Comparison of ENCODE assay signal across 9 mouse cellular contexts in genomic region chr19:43879401-43880212, GRCm38 (mm10).
DNase-seq lines count a peak whose midpoint lies in the region; ATAC-seq lines count a peak whose summit lies in the region.
"Had no signal": no experiment of that assay in that cellular context is flagged by ENCODE, and none has a peak within 500 bp of the region (broad histone marks: within the 10 kb centered on the region; RNA-seq: fewer than 3 reads in every experiment).

No protein-coding gene starts in this region.

- H3K27me3 ChIP-seq in embryonic facial prominence, embryonic 14.5 days (replicated peaks; ENCODE audit: control insufficient read depth, insufficient read depth, low read length), result no peaks in the 10 kb centered on the region
- H3K27me3 ChIP-seq in heart, embryonic 11.5 days (ENCODE audit: control insufficient read depth, insufficient read depth, low read length), result no peaks in the 10 kb centered on the region
- H3K27me3 ChIP-seq in kidney, embryonic 16.5 days (ENCODE audit: insufficient read depth, low read length), result no peaks in the 10 kb centered on the region
- H3K27me3 ChIP-seq in liver, embryonic 13.5 days, result peaks cover 27% of the 10 kb centered on the region
- H3K27me3 ChIP-seq in neural tube, embryonic 12.5 days (replicated peaks), result no peaks in the 10 kb centered on the region
- H3K27me3 ChIP-seq: CH12.LX had no signal

- ATAC-seq in embryonic facial prominence, embryonic 14.5 days (ENCODE audit: low read depth), result peak; percentile 92
- ATAC-seq in heart, embryonic 11.5 days (replicated peaks; ENCODE audit: insufficient number of reproducible peaks, low FRiP score, low TSS enrichment), result peak; percentile 73
- peak; percentile 92 for ATAC-seq in kidney, embryonic 16.5 days (ENCODE audit: low FRiP score, low TSS enrichment)
- ATAC-seq in liver, embryonic 13.5 days (ENCODE audit: low read depth), result peak; percentile 50; the same call in 1 of the 2 replicates
- peak; percentile 84 for ATAC-seq in neural tube, embryonic 12.5 days (ENCODE audit: low FRiP score, low read depth)

- peak overlapping the region; percentile 92 for H3K27ac ChIP-seq in embryonic facial prominence, embryonic 14.5 days (replicated peaks; ENCODE audit: low read depth, low read length)
- H3K27ac ChIP-seq in heart, embryonic 11.5 days (ENCODE audit: low read depth, low read length), result peak overlapping the region; percentile 84
- peak overlapping the region; percentile 95 for H3K27ac ChIP-seq in kidney, embryonic 16.5 days (ENCODE audit: low read length)
- no peak overlapping the region for H3K27ac ChIP-seq in liver, embryonic 13.5 days
- H3K27ac ChIP-seq in neural tube, embryonic 12.5 days, result peak overlapping the region; percentile 66; the same call in 1 of the 2 replicates

- WGBS in embryonic facial prominence, embryonic 14.5 days, result 2% methylated on average over 31 of the region's 41 CpGs
- WGBS in heart, embryonic 11.5 days (ENCODE audit: insufficient replicate concordance), result 2% methylated on average over 41 of the region's 41 CpGs
- under 1% methylated on average over 41 of the region's 41 CpGs for WGBS in kidney, embryonic 16.5 days
- 2% methylated on average over 41 of the region's 41 CpGs for WGBS in liver, embryonic 13.5 days (ENCODE audit: insufficient replicate concordance)
- WGBS in neural tube, embryonic 12.5 days, result 1% methylated on average over 41 of the region's 41 CpGs

- peak overlapping the region; percentile 72 for H3K4me2 ChIP-seq in embryonic facial prominence, embryonic 14.5 days (ENCODE audit: low read depth, low read length)
- H3K4me2 ChIP-seq in heart, embryonic 11.5 days, result peak overlapping the region; percentile 78
- H3K4me2 ChIP-seq in kidney, embryonic 16.5 days (replicated peaks; ENCODE audit: low read depth, low read length), result peak overlapping the region; percentile 67
- peak overlapping the region; percentile 66 for H3K4me2 ChIP-seq in liver, embryonic 13.5 days
- H3K4me2 ChIP-seq in neural tube, embryonic 12.5 days (replicated peaks), result peak overlapping the region; percentile 80

- H3K9ac ChIP-seq in embryonic facial prominence, embryonic 14.5 days (ENCODE audit: low read depth, low read length), result peak overlapping the region; percentile 85
- H3K9ac ChIP-seq in heart, embryonic 11.5 days (ENCODE audit: low read depth, low read length), result peak overlapping the region; percentile 86
- peak overlapping the region; percentile 81 for H3K9ac ChIP-seq in kidney, embryonic 16.5 days (replicated peaks; ENCODE audit: low read length)
- peak overlapping the region; percentile 61 for H3K9ac ChIP-seq in liver, embryonic 13.5 days
- H3K9ac ChIP-seq in neural tube, embryonic 12.5 days, result peak overlapping the region; percentile 68

- peaks cover 26% of the 10 kb centered on the region for H3K4me1 ChIP-seq in embryonic facial prominence, embryonic 14.5 days (ENCODE audit: control insufficient read depth, insufficient read depth, low read length)
- H3K4me1 ChIP-seq in heart, embryonic 11.5 days (ENCODE audit: control insufficient read depth, insufficient read depth, low read length), result peaks cover 22% of the 10 kb centered on the region
- H3K4me1 ChIP-seq in kidney, embryonic 16.5 days (ENCODE audit: insufficient read depth, low read length), result peaks cover 41% of the 10 kb centered on the region
- peaks cover 15% of the 10 kb centered on the region for H3K4me1 ChIP-seq in liver, embryonic 13.5 days (replicated peaks)
- H3K4me1 ChIP-seq in neural tube, embryonic 12.5 days, result peaks cover 27% of the 10 kb centered on the region

- H3K36me3 ChIP-seq in embryonic facial prominence, embryonic 14.5 days (ENCODE audit: control insufficient read depth, insufficient read depth, low read length), result peaks cover 6% of the 10 kb centered on the region
- no peaks in the 10 kb centered on the region for H3K36me3 ChIP-seq in heart, embryonic 11.5 days (ENCODE audit: control insufficient read depth, insufficient read depth, low read length)
- H3K36me3 ChIP-seq in kidney, embryonic 16.5 days (ENCODE audit: insufficient read depth, low read length), result peaks cover 2% of the 10 kb centered on the region; the same call in 1 of the 2 replicates
- no peaks in the 10 kb centered on the region for H3K36me3 ChIP-seq in liver, embryonic 13.5 days
- H3K36me3 ChIP-seq in neural tube, embryonic 12.5 days, result peaks cover 4% of the 10 kb centered on the region

- 0 out of 2 replicates have a peak, but pooled peaks cover 4% of the 10 kb centered on the region for H3K9me3 ChIP-seq in embryonic facial prominence, embryonic 14.5 days (ENCODE audit: control insufficient read depth, low read length)
- no peaks in the 10 kb centered on the region for H3K9me3 ChIP-seq in heart, embryonic 11.5 days (replicated peaks; ENCODE audit: control insufficient read depth, low read length)
- H3K9me3 ChIP-seq in kidney, embryonic 16.5 days (ENCODE audit: low read length), result no peaks in the 10 kb centered on the region; the same call in 1 of the 2 replicates
- no peaks in the 10 kb centered on the region for H3K9me3 ChIP-seq in liver, embryonic 13.5 days (replicated peaks)
- H3K9me3 ChIP-seq in neural tube, embryonic 12.5 days, result no peaks in the 10 kb centered on the region

- DNase-seq in thymus, postnatal 4 days, result peak; percentile 30
- DNase-seq in thymus, postnatal 25 days, result no peak
- peak; percentile 92 for DNase-seq in embryonic facial prominence, embryonic 14.5 days (ENCODE audit: low spot score)
- no peak for DNase-seq in liver, embryonic 13.5 days
- peak; percentile 83 to 88 for DNase-seq in urinary bladder, postnatal 4 days (ENCODE audit: low spot score in 2 of 2)

- H3K4me3 ChIP-seq in embryonic facial prominence, embryonic 14.5 days (ENCODE audit: low read depth, low read length), result peak overlapping the region; percentile 69
- H3K4me3 ChIP-seq in heart, embryonic 11.5 days (ENCODE audit: low read depth, low read length), result peak overlapping the region; percentile 71
- peak overlapping the region; percentile 73 for H3K4me3 ChIP-seq in kidney, embryonic 16.5 days (ENCODE audit: low read length)
- peak overlapping the region; percentile 53 for H3K4me3 ChIP-seq in liver, embryonic 13.5 days (replicated peaks)
- peak overlapping the region; percentile 61 for H3K4me3 ChIP-seq in neural tube, embryonic 12.5 days

Comparison
In these comparisons a context has a peak if more than half of its experiments do, and no peak if none do; other contexts are left out.
1. DNase-seq: peak in thymus, postnatal 4 days (single experiment), embryonic facial prominence, embryonic 14.5 days (single experiment) and urinary bladder, postnatal 4 days (2 of 2); none in thymus, postnatal 25 days (single experiment) and liver, embryonic 13.5 days (single experiment).
2. Peak in every context shown above with its lines, with median percentiles within 50 percentile points of each other: ATAC-seq, H3K4me2 ChIP-seq, H3K4me3 ChIP-seq and H3K9ac ChIP-seq.